Mouse (Mus musculus): Measurements from ENCODE around the gene Arih1. TPM values are rescaled to one million over a fixed set of nuclear protein-coding genes. Genes with fewer than 3 reads are reported as not detected.
"Not testable (repeated sequence)": the region's sequence is repeated elsewhere in the genome, so short reads cannot be mapped to it uniquely, and the experiment has no call there.

Arih1 gene
- polyA plus RNA-seq, 1 experiment from 2014 or later, result 14.5 TPM

DNA sequence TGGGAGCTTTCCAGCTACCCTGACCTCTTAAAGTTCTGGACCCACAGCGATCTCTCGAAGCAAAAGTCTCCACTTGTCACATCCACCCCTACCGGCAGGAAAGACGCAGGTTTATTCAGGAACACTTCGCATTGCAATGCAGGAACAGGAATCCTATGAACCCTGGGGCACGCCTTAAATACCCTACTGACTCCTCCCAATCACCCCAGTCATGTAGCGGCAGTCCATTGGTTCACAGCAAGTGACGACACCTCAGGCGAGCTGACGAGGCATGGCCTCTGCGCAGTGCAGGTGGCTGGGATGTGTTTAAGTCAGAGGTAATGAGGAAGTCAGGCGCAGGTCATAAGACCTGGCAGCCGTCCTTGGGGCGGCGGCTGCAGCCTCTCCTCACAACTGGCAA, 110.8 kb downstream of the Arih1 start:
- no peak overlapping the region for H3K27ac ChIP-seq (replicated peaks)
- H3K4me3 ChIP-seq (replicated peaks), result no peak overlapping the region
- H3K36me3 ChIP-seq, result no peaks in the 10 kb centered on the region
- H3K27me3 ChIP-seq, result no peaks in the 10 kb centered on the region
- H3K4me2 ChIP-seq (replicated peaks), result no peak overlapping the region
- H3K9ac ChIP-seq, result no peak overlapping the region
- H3K4me1 ChIP-seq, result no peaks in the 10 kb centered on the region
- H3K9me3 ChIP-seq (replicated peaks), result no peaks in the 10 kb centered on the region
- ATAC-seq (ENCODE audit: insufficient number of reproducible peaks, low FRiP score, low TSS enrichment, low read depth), result no peak
- WGBS, result 91% methylated on average over 15 of the region's 15 CpGs

DNA sequence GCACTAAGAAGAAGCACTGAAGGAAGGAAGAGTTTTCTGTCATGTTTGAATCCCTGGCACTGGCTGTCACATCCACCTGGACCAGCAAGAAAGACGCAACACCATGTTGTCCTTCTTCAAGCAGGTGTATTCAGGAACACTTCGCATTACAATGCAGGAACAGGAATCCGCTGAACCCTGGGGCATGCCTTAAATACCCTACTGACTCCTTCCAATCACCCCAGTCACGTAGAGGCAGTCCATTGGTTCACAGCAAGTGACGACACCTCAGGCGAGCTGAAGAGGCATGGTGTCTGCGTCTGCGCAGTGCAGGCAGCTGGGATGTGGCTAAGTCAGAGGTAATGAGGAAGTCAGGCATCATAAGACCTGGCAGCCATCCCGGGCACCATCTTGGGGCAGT, 116.8 kb downstream of the Arih1 start:
- Histone ChIP-seq H3K9me3 (replicated peaks) (no peaks in the 10 kb centered on the region), H3K27me3 (no peaks in the 10 kb centered on the region), H3K4me2 (replicated peaks) (no peak overlapping the region), H3K9ac (no peak overlapping the region), H3K36me3 (no peaks in the 10 kb centered on the region), H3K4me3 (replicated peaks) (no peak overlapping the region), H3K4me1 (no peaks in the 10 kb centered on the region), H3K27ac (replicated peaks) (no peak overlapping the region)
- ATAC-seq (ENCODE audit: insufficient number of reproducible peaks, low FRiP score, low TSS enrichment, low read depth), result no peak
- 90% methylated on average over 9 of the region's 9 CpGs for WGBS

DNA sequence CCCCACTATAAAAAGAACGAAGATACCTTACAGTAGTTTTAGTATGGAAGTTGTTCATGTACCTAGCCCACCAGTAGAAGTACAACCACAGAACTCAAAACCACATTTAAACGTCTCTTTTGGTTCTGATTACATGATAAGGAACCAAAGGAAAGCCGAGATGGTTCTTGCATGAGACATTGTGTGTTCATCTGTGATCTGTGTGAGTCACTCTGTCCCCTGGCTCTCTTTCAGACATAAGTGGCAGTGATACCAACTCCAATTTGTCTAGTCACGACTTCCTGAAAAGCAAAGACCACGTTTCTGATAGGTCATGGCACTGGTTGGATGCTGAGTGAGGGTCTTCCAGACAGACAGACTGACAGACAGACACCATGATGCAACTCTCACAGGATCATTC, 117.2 kb downstream of the Arih1 start:
- H3K4me3 ChIP-seq (replicated peaks), result no peak overlapping the region
- no peaks in the 10 kb centered on the region for H3K9me3 ChIP-seq (replicated peaks)
- 68% methylated on average over 5 of the region's 5 CpGs for WGBS
- H3K4me1 ChIP-seq, result no peaks in the 10 kb centered on the region
- H3K9ac ChIP-seq, result no peak overlapping the region
- H3K27ac ChIP-seq (replicated peaks), result no peak overlapping the region
- H3K27me3 ChIP-seq, result no peaks in the 10 kb centered on the region
- no peak overlapping the region for H3K4me2 ChIP-seq (replicated peaks)
- no peak for ATAC-seq (ENCODE audit: insufficient number of reproducible peaks, low FRiP score, low TSS enrichment, low read depth)
- H3K36me3 ChIP-seq, result no peaks in the 10 kb centered on the region

DNA sequence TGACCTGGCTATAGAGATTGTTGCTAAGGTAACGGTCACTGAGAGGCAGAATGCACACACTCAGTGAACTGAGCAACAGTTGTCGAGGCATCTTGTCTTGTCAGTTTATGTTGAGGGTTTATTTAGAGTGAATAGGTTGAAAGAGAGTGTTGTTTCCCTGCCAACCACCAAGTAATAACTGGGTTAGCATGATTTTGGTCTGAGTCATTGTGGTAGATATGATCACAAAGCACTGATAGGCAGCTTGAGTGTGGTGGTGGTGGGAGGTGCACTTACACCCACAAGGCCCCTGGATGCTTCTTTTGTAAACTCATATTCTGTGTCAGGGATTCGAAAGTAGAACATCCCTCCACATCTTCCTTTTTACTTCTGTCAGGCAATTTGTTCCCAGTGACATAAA, 125.9 kb downstream of the Arih1 start:
- H3K36me3 ChIP-seq; H3K4me3 ChIP-seq (replicated peaks); ATAC-seq (ENCODE audit: insufficient number of reproducible peaks, low FRiP score, low TSS enrichment, low read depth); H3K27me3 ChIP-seq; H3K4me2 ChIP-seq (replicated peaks); H3K27ac ChIP-seq (replicated peaks); H3K9ac ChIP-seq; H3K4me1 ChIP-seq; H3K9me3 ChIP-seq (replicated peaks): not testable (repeated sequence)
- WGBS, result 75% methylated on average over 2 of the region's 3 CpGs

DNA sequence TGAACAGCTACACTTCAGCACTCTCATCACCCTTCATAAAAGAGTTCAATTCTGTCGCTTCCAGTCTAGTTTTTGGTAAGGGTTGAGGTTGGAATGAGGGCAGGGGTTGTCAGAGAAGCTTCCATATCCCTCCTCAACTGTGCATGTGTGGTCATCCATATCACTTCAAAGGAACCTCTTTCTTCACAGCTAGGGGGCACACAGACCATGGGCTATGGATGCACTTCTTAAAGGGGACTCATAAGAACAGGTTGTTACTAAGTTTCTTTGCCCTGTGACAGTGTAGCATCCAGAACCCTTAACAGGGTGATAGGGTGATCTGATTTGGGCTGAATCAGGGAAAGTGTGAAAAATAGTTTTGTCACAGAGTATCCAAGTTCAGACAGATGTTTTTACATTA, 128.4 kb downstream of the Arih1 start:
- not testable (repeated sequence) for H3K27me3 ChIP-seq; ATAC-seq (ENCODE audit: insufficient number of reproducible peaks, low FRiP score, low TSS enrichment, low read depth); H3K9me3 ChIP-seq (replicated peaks); H3K36me3 ChIP-seq; H3K27ac ChIP-seq (replicated peaks); H3K9ac ChIP-seq; H3K4me1 ChIP-seq; H3K4me2 ChIP-seq (replicated peaks); H3K4me3 ChIP-seq (replicated peaks)
- WGBS, result 49% methylated on average over 1 of the region's 1 CpGs

DNA sequence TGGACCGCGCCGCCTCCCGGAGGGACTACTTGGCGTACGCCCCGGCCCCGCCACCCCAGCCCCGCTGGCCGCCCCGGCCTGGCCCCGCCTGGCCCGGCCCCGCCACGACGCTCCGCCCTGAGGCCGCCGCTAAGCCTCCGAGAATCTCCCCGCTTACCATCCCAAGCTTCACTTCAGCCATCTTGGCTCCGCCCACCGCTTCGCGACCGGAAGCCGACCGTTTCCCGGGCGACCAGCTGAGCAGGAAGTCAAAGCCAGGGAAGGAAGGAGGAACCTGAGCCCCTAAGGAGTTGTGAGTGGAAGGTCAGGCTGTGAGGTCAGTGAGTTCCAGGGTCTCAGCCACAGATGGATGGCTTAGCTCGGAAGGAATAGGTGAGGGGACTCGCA, 133.2 kb downstream of the Arih1 start, which contains the start of gene Bbs4:
TSS of gene Bbs4 (minus strand) at position 256 of the 387 bp plus-strand sequence.
- H3K36me3 ChIP-seq, result no peaks in the 10 kb centered on the region
- WGBS, result under 1% methylated on average over 32 of the region's 32 CpGs
- ATAC-seq (ENCODE audit: insufficient number of reproducible peaks, low FRiP score, low TSS enrichment, low read depth), result peak; percentile 96

DNA sequence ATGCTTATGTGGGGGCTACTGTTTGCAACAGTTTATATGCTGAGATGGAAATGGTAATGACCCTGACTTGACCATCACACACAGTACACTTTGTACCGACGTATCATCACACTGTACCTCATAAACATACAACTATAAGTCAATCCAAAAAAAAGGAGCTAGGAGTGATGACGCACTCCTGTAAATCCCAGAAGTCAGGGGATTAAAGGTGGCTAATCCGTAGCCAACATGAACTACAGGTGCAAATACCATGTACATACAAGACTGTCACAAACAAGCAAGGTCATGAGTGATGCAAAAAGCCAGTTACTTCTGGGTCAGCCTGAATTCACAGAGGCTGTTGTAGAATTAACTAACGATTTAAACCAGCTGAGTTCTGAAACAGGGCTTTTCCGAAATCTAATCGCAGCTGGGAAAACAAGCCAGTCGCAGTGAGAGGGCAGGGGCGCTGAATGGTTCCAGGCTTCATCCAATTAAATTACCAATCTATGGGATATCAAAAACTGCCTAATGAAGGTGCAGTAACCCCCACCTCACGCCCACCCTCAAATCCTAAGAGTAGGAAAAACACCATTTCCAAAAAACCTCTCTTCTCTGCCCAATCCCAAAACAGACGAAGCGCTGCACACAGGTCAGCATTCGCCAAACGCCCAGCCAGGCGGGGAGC, 133.7 kb downstream of the Arih1 start:
- peaks cover 4% of the 10 kb centered on the region; the same call in 1 of the 2 replicates for H3K4me1 ChIP-seq
- H3K9me3 ChIP-seq (replicated peaks), result no peaks in the 10 kb centered on the region
- H3K36me3 ChIP-seq, result no peaks in the 10 kb centered on the region
- peak overlapping the region; percentile 63 for H3K4me3 ChIP-seq (replicated peaks)
- peak overlapping the region; percentile 37 for H3K9ac ChIP-seq
- WGBS, result 7% methylated on average over 15 of the region's 15 CpGs
- H3K27ac ChIP-seq (replicated peaks), result peak overlapping the region; percentile 85
- ATAC-seq (ENCODE audit: insufficient number of reproducible peaks, low FRiP score, low TSS enrichment, low read depth), result no peak
- H3K4me2 ChIP-seq (replicated peaks), result peak overlapping the region; percentile 63
- H3K27me3 ChIP-seq, result no peaks in the 10 kb centered on the region

More for the DNA sequence above, 133.2 kb downstream of the Arih1 start, which contains the start of gene Bbs4:
- Histone ChIP-seq H3K27ac (replicated peaks) (peak within 1 kb of the TSS; percentile 85), H3K27me3 (no peaks in the 10 kb centered on the region), H3K4me3 (replicated peaks) (peak within 1 kb of the TSS; percentile 63), H3K9me3 (replicated peaks) (no peaks in the 10 kb centered on the region), H3K4me2 (replicated peaks) (peak within 1 kb of the TSS; percentile 63), H3K4me1 (peaks cover 4% of the 10 kb centered on the region; the same call in 1 of the 2 replicates), H3K9ac (peak within 1 kb of the TSS; percentile 37)

DNA sequence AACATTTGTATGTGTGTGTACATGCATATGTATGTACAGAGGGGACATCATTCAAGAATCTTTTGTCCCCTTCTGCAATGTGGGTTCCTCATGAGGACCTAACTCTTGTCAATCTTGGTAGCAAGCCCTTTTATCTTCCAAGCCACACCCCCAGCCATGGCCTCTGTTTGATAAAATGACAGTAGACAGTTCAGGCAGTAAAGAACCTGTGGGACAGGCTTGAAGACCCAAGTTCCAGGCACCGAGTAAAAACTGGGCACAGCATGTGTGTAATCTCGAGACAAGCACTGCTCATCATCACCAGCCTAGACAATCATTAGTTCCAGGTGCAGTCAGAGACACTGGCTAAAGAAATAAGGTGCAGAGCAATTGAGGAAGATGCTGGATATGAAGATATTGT, 140.2 kb downstream of the Arih1 start:
- no peak for ATAC-seq (ENCODE audit: insufficient number of reproducible peaks, low FRiP score, low TSS enrichment, low read depth)
- Histone ChIP-seq H3K9ac (no peak overlapping the region), H3K4me1 (no peaks in the 10 kb centered on the region), H3K4me3 (replicated peaks) (no peak overlapping the region), H3K9me3 (replicated peaks) (no peaks in the 10 kb centered on the region), H3K36me3 (peaks cover 11% of the 10 kb centered on the region), H3K27ac (replicated peaks) (no peak overlapping the region), H3K27me3 (no peaks in the 10 kb centered on the region), H3K4me2 (replicated peaks) (no peak overlapping the region)
- 50% methylated on average over 2 of the region's 2 CpGs for WGBS

DNA sequence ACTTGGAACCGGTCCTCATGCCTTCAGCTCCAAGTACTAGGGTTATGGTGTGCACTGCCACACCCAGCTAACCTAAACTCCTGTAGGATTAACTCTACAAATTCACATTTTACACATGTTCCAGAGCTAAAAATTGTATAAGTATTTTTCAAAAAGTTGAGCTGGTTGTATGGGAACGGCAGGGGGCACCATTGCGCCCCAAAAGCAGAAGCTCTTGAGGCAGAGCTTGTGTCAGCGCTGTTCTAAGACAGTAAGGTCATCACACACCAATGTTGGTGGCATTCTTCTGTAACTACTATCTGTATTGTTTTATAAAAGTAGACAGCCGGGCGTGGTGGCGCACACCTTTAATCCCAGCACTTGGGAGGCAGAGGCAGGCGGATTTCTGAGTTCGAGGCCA, 146.4 kb downstream of the Arih1 start:
- Histone ChIP-seq H3K4me1 (no peaks in the 10 kb centered on the region), H3K27me3 (no peaks in the 10 kb centered on the region), H3K36me3 (peaks cover 23% of the 10 kb centered on the region), H3K9me3 (replicated peaks) (no peaks in the 10 kb centered on the region), H3K9ac (no peak overlapping the region), H3K27ac (replicated peaks) (no peak overlapping the region), H3K4me2 (replicated peaks) (no peak overlapping the region), H3K4me3 (replicated peaks) (no peak overlapping the region)
- ATAC-seq (ENCODE audit: insufficient number of reproducible peaks, low FRiP score, low TSS enrichment, low read depth), result no peak
- WGBS, result 85% methylated on average over 9 of the region's 9 CpGs

DNA sequence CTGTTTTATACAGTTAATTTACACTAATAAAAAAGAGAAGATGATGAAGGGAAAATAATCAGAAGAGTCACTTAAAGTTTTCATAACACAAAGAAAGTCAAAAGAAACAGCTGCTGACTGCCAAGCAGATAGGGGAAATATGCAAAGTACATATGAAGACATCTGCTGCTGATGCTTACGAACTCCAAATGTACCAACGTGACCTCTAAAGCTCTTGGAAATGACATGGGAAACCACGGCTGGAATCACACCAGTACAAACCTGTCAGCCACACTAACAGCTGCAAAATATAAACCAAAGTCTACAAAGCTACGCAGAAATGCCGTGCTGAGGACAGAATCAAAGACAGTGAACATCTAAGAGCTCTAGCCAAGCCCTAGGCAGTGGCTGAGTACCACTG, 147.3 kb downstream of the Arih1 start:
- ATAC-seq (ENCODE audit: insufficient number of reproducible peaks, low FRiP score, low TSS enrichment, low read depth), result no peak

DNA sequence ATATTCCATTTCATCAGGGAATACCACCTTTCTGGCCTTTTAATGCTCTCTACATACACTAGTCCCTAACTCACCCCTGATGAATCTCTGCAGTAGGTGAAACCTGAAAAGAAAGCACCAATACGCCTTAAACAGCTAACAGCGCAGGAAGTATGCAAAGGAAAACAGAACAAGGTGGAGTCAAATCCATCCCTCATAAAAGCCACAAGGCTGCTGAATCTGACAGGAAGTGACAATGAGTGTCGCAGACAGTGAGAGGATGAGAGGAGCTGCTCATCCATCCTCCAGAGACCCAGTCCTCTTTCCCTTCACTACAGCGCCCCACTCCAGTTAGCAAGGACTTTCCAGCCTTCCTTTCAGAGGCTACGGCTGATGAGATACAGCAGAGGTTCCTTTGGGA, 148.0 kb downstream of the Arih1 start:
- Histone ChIP-seq H3K27ac (replicated peaks) (no peak overlapping the region), H3K4me2 (replicated peaks) (no peak overlapping the region), H3K9ac (no peak overlapping the region), H3K4me1 (no peaks in the 10 kb centered on the region), H3K4me3 (replicated peaks) (no peak overlapping the region), H3K9me3 (replicated peaks) (no peaks in the 10 kb centered on the region), H3K36me3 (peaks cover 23% of the 10 kb centered on the region), H3K27me3 (no peaks in the 10 kb centered on the region)
- ATAC-seq (ENCODE audit: insufficient number of reproducible peaks, low FRiP score, low TSS enrichment, low read depth), result no peak
- 86% methylated on average over 5 of the region's 5 CpGs for WGBS

More for the DNA sequence above, 147.3 kb downstream of the Arih1 start:
- no peak overlapping the region for H3K9ac ChIP-seq
- no peaks in the 10 kb centered on the region for H3K9me3 ChIP-seq (replicated peaks)
- H3K36me3 ChIP-seq, result peaks cover 23% of the 10 kb centered on the region
- no peak overlapping the region for H3K4me2 ChIP-seq (replicated peaks)
- WGBS, result 67% methylated on average over 5 of the region's 5 CpGs
- H3K27me3 ChIP-seq, result no peaks in the 10 kb centered on the region
- H3K4me3 ChIP-seq (replicated peaks), result no peak overlapping the region
- H3K4me1 ChIP-seq, result no peaks in the 10 kb centered on the region
- no peak overlapping the region for H3K27ac ChIP-seq (replicated peaks)

Measured in embryonic facial prominence, embryonic 15.5 days (tissue).